Mouse (Mus musculus): ENCODE results near the gene Nrg4. TPM values are rescaled to one million over a fixed set of nuclear protein-coding genes. Genes with fewer than 3 reads are reported as not detected.

Gene Nrg4
- polyA plus RNA-seq, 1 experiment from 2014 or later: 1.7 TPM

DNA sequence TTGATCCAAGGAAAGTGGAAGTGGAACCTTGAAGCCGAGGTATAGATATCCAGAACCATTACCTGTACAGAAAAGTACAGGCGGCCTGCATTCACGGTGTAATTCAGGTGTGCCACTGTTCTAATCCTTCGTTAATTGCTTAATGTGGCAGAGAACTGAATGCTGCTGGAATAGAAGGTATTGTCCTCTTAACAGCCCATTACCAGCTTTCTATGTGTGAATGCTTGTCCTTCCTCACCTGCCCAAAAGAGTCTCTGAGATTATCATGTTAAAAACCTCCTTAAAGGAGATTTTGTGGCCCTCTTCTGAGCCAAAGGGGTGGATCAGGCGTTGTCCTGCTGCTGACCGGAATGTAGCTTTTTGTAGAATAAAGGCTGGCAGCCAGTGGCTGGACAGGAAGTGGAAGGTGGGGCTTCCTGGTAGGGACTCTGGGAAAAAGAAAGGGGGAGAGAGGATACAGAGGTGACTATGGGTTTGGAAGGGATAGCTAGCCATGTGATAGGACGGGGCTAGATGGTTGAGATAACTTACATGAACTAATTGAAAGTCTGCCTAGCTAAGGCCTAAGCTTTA, 101.4 kb downstream of the Nrg4 start:
- no peak overlapping the region for H3K4me2 ChIP-seq

GRCm38 (mm10) chr9:55217381-55217780, 109.3 kb downstream of the Nrg4 start:
- WGBS: 95% methylated on average over 3 of the region's 3 CpGs
- peaks cover 90% of the 10 kb centered on the region for H3K36me3 ChIP-seq
- H3K4me1 ChIP-seq (replicated peaks): no peaks in the 10 kb centered on the region
- no peaks in the 10 kb centered on the region for H3K9me3 ChIP-seq
- H3K27ac ChIP-seq: no peak overlapping the region
- no peaks in the 10 kb centered on the region for H3K27me3 ChIP-seq
- no peak overlapping the region for H3K4me2 ChIP-seq
- H3K4me3 ChIP-seq: no peak overlapping the region
- no peak overlapping the region for H3K9ac ChIP-seq
- no peak for ATAC-seq (ENCODE audit: low FRiP score)

More for the DNA sequence above, 101.4 kb downstream of the Nrg4 start:
- whole genome bisulfite sequencing: 91% methylated on average over 7 of the region's 7 CpGs
- Histone ChIP-seq H3K9me3 (no peaks in the 10 kb centered on the region), H3K27me3 (no peaks in the 10 kb centered on the region), H3K27ac (no peak overlapping the region), H3K36me3 (peaks cover 59% of the 10 kb centered on the region), H3K4me3 (no peak overlapping the region), H3K4me1 (replicated peaks) (0 out of 2 replicates have a peak, but pooled peaks cover 5% of the 10 kb centered on the region), H3K9ac (no peak overlapping the region)
- no peak for ATAC-seq (ENCODE audit: low FRiP score)

DNA sequence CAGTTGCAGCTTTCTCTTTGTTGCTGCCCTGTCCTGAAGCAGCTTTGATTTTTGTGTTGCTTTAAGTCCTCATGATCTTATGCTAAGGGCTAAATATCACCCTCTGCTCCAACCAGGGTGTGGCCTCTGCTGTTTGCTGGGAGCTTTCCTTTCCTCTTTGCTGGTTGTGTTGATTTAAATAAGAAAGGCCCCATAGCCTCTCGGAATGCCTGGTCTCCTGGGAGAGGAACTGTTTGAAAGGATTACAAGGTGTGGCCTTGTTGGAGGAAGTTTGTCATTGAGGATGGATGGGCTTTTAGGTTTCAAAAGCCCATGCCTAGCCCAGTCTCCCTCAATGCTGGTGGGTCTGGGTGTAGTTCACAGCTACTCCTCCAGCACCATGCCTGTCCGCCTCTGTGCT, 110.6 kb downstream of the Nrg4 start:
- Histone ChIP-seq H3K27me3 (no peaks in the 10 kb centered on the region), H3K4me1 (replicated peaks) (peaks cover 7% of the 10 kb centered on the region), H3K9ac (no peak overlapping the region), H3K4me2 (no peak overlapping the region), H3K9me3 (no peaks in the 10 kb centered on the region), H3K4me3 (no peak overlapping the region), H3K27ac (no peak overlapping the region), H3K36me3 (peaks cover 77% of the 10 kb centered on the region)
- WGBS: 63% methylated on average over 2 of the region's 2 CpGs
- no peak for ATAC-seq (ENCODE audit: low FRiP score)

DNA sequence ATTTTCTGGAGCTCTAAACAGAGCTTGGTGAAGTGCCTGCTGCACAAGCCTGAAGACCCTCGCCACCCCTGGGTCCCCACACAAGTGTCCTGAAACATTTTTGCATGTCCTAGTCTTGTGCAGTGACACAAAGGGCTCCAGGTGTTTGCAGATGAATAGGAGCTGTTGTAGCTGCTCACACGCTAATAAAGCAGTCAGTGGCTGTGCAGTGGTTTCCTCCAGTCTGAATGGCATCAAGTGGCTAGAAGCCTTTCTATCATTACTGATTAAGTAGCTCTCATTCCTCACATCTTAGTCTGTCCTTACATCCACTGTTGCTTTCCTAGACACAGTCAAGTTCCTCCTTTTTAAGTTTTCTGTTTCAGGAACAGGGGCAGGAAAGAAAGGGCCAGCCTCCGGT, 111.0 kb downstream of the Nrg4 start:
- no peak overlapping the region for H3K4me3 ChIP-seq
- no peak overlapping the region for H3K9ac ChIP-seq
- peaks cover 11% of the 10 kb centered on the region for H3K4me1 ChIP-seq (replicated peaks)
- H3K27ac ChIP-seq: no peak overlapping the region
- H3K4me2 ChIP-seq: no peak overlapping the region
- ATAC-seq (ENCODE audit: low FRiP score): no peak
- H3K27me3 ChIP-seq: no peaks in the 10 kb centered on the region
- no peaks in the 10 kb centered on the region for H3K9me3 ChIP-seq
- 78% methylated on average over 3 of the region's 3 CpGs for WGBS
- peaks cover 73% of the 10 kb centered on the region for H3K36me3 ChIP-seq

- Histone ChIP-seq H3K9me3 (no peaks in the 10 kb centered on the region), H3K36me3 (peaks cover 67% of the 10 kb centered on the region), H3K4me3 (no peak overlapping the region), H3K27me3 (no peaks in the 10 kb centered on the region), H3K4me1 (replicated peaks) (peaks cover 16% of the 10 kb centered on the region), H3K27ac (no peak overlapping the region), H3K4me2 (no peak overlapping the region), H3K9ac (no peak overlapping the region)
- no peak for ATAC-seq (ENCODE audit: low FRiP score)
- 94% methylated on average over 3 of the region's 3 CpGs for WGBS
Measured at GRCm38 (mm10) chr9:55215056-55215455, 111.6 kb downstream of the Nrg4 start.

DNA sequence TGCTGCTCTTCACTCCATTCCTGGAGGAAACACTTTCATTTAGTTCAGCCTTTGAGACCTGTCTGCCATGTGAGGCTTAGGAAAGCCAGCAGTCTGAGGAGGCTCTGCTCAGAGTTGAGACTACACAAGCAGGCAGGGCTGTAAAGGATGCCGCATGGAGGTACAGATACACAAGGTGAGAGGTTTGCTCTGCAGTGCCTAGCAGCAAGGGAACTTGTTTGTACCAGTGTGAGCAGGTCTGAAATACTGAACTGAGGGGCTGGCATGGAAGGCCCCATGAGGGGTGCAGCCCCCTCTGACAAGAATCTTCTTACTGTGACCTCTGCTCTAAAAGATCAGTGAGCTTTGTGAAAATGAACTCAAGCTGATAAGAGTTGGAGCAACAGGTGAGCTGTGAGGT, 113.2 kb downstream of the Nrg4 start:
- Histone ChIP-seq H3K4me3 (no peak overlapping the region), H3K4me1 (replicated peaks) (peaks cover 25% of the 10 kb centered on the region), H3K27ac (no peak overlapping the region), H3K9me3 (no peaks in the 10 kb centered on the region), H3K4me2 (no peak overlapping the region), H3K9ac (no peak overlapping the region), H3K36me3 (peaks cover 52% of the 10 kb centered on the region), H3K27me3 (no peaks in the 10 kb centered on the region)
- ATAC-seq (ENCODE audit: low FRiP score): no peak
- WGBS: 100% methylated on average over 1 of the region's 1 CpGs

GRCm38 (mm10) chr9:55211611-55212010, 115.0 kb downstream of the Nrg4 start:
- no peaks in the 10 kb centered on the region for H3K27me3 ChIP-seq
- H3K36me3 ChIP-seq: peaks cover 34% of the 10 kb centered on the region
- no peak for ATAC-seq (ENCODE audit: low FRiP score)
- H3K9ac ChIP-seq: 0 out of 2 replicates have a peak overlapping the region, but pooled peaks have one; percentile 5
- no peak overlapping the region for H3K4me3 ChIP-seq
- H3K9me3 ChIP-seq: no peaks in the 10 kb centered on the region
- peaks cover 31% of the 10 kb centered on the region for H3K4me1 ChIP-seq (replicated peaks)
- no peak overlapping the region for H3K27ac ChIP-seq
- H3K4me2 ChIP-seq: 0 out of 2 replicates have a peak overlapping the region, but pooled peaks have one; percentile 6
- WGBS: 92% methylated on average over 4 of the region's 4 CpGs

GRCm38 (mm10) chr9:55208790-55209481, 117.7 kb downstream of the Nrg4 start, which contains the start of gene Fbxo22:
TSS of gene Fbxo22 (plus strand) at chr9:55208925.
- Histone ChIP-seq H3K27me3 (no peaks in the 10 kb centered on the region), H3K4me3 (peak within 1 kb of the TSS; percentile 85), H3K27ac (peak within 1 kb of the TSS; percentile 95), H3K9me3 (no peaks in the 10 kb centered on the region), H3K4me1 (replicated peaks) (peaks cover 31% of the 10 kb centered on the region), H3K4me2 (peak within 1 kb of the TSS; percentile 78), H3K36me3 (peaks cover 17% of the 10 kb centered on the region), H3K9ac (peak within 1 kb of the TSS; percentile 95)
- under 1% methylated on average over 65 of the region's 65 CpGs for WGBS
- peak; percentile 99 for ATAC-seq (ENCODE audit: low FRiP score)

- no peaks in the 10 kb centered on the region for H3K27me3 ChIP-seq
- peak overlapping the region; percentile 95 for H3K9ac ChIP-seq
- peaks cover 31% of the 10 kb centered on the region for H3K4me1 ChIP-seq (replicated peaks)
- peak overlapping the region; percentile 78 for H3K4me2 ChIP-seq
- H3K4me3 ChIP-seq: peak overlapping the region; percentile 85
- no peaks in the 10 kb centered on the region for H3K9me3 ChIP-seq
- peak overlapping the region; percentile 95 for H3K27ac ChIP-seq
- H3K36me3 ChIP-seq: peaks cover 15% of the 10 kb centered on the region
- ATAC-seq (ENCODE audit: low FRiP score): peak; percentile 67
- WGBS: 0% methylated on average over 2 of the region's 2 CpGs
Measured at GRCm38 (mm10) chr9:55208458-55208789, 118.2 kb downstream of the Nrg4 start.

GRCm38 (mm10) chr9:55199348-55199747, 127.3 kb downstream of the Nrg4 start:
- H3K4me3 ChIP-seq: no peak overlapping the region
- no peak overlapping the region for H3K9ac ChIP-seq
- H3K9me3 ChIP-seq: no peaks in the 10 kb centered on the region
- no peaks in the 10 kb centered on the region for H3K27me3 ChIP-seq
- WGBS: 75% methylated on average over 2 of the region's 2 CpGs
- H3K27ac ChIP-seq: no peak overlapping the region
- H3K4me2 ChIP-seq: no peak overlapping the region
- ATAC-seq (ENCODE audit: low FRiP score): no peak
- peaks cover 26% of the 10 kb centered on the region for H3K36me3 ChIP-seq
- H3K4me1 ChIP-seq (replicated peaks): no peaks in the 10 kb centered on the region

GRCm38 (mm10) chr9:55198260-55198659, 128.4 kb downstream of the Nrg4 start:
- WGBS: 98% methylated on average over 1 of the region's 1 CpGs

GRCm38 (mm10) chr9:55195876-55196275, 130.8 kb downstream of the Nrg4 start:
- Histone ChIP-seq H3K4me1 (replicated peaks) (no peaks in the 10 kb centered on the region), H3K27me3 (no peaks in the 10 kb centered on the region), H3K9ac (no peak overlapping the region), H3K4me2 (no peak overlapping the region), H3K4me3 (no peak overlapping the region), H3K9me3 (no peaks in the 10 kb centered on the region), H3K27ac (no peak overlapping the region), H3K36me3 (peaks cover 29% of the 10 kb centered on the region)
- whole genome bisulfite sequencing: 97% methylated on average over 3 of the region's 3 CpGs
- no peak for ATAC-seq (ENCODE audit: low FRiP score)

More at GRCm38 (mm10) chr9:55198260-55198659, 128.4 kb downstream of the Nrg4 start:
- Histone ChIP-seq H3K27ac (no peak overlapping the region), H3K27me3 (no peaks in the 10 kb centered on the region), H3K4me2 (no peak overlapping the region), H3K36me3 (peaks cover 25% of the 10 kb centered on the region), H3K9me3 (no peaks in the 10 kb centered on the region), H3K4me3 (no peak overlapping the region), H3K4me1 (replicated peaks) (no peaks in the 10 kb centered on the region), H3K9ac (no peak overlapping the region)
- no peak for ATAC-seq (ENCODE audit: low FRiP score)

- Histone ChIP-seq H3K36me3 (peaks cover 1% of the 10 kb centered on the region), H3K9me3 (no peaks in the 10 kb centered on the region), H3K4me2 (no peak overlapping the region), H3K9ac (no peak overlapping the region), H3K27ac (no peak overlapping the region), H3K4me3 (no peak overlapping the region), H3K4me1 (replicated peaks) (0 out of 2 replicates have a peak, but pooled peaks cover 3% of the 10 kb centered on the region), H3K27me3 (no peaks in the 10 kb centered on the region)
- WGBS: 81% methylated on average over 2 of the region's 2 CpGs
- ATAC-seq (ENCODE audit: low FRiP score): no peak
Measured at GRCm38 (mm10) chr9:55174235-55174634, 152.4 kb downstream of the Nrg4 start.
